Mouse (Mus musculus) thymus, adult 2 months (tissue): Measurements from ENCODE around the gene Mslnl. TPM values are rescaled to one million over a fixed set of nuclear protein-coding genes. Genes with fewer than 3 reads are reported as not detected.

Experiments used
- DNase-seq: peaks from one replicate; pipeline ENCODE4 v3.0.0; 2021
- H3K27ac ChIP-seq: fragments of 200-500 bp; 2 replicates; pipeline ENCODE4 v1.5.1; 2012; ENCODE audit warnings: low read length, control low read depth; ENCODE audit not compliant: control insufficient read depth, insufficient read depth
- H3K27me3 ChIP-seq: fragments of 200-500 bp; 2 replicates; pipeline ENCODE4 v1.6.1; 2012; ENCODE audit warnings: mild to moderate bottlenecking, low read length, moderate library complexity, mixed read lengths; ENCODE audit not compliant: control insufficient read depth, insufficient read depth
- H3K36me3 ChIP-seq: fragments of 200-500 bp; 2 replicates; pipeline ENCODE4 v1.6.1; 2012; ENCODE audit warnings: mild to moderate bottlenecking, low read length, moderate library complexity; ENCODE audit not compliant: control insufficient read depth, insufficient read depth
- H3K4me1 ChIP-seq: fragments of 200-500 bp; replicated peaks from 2 replicates; pipeline ENCODE4 v1.6.1; 2012; ENCODE audit warnings: low read length; ENCODE audit not compliant: control insufficient read depth, insufficient read depth
- H3K4me3 ChIP-seq: fragments of 200-500 bp; 2 replicates; pipeline ENCODE4 v1.5.1; 2012; ENCODE audit warnings: mild to moderate bottlenecking, low read length, control low read depth, moderate library complexity; ENCODE audit not compliant: control insufficient read depth, insufficient read depth
- CTCF ChIP-seq: fragments of 200-500 bp; IDR thresholded peaks from 2 replicates; pipeline ENCODE4 v1.5.1; 2012; ENCODE audit warnings: mild to moderate bottlenecking, control low read depth, low read length, moderate library complexity, borderline replicate concordance; ENCODE audit not compliant: control insufficient read depth, poor library complexity, insufficient read depth; ENCODE audit errors: extremely low read depth
- POLR2A ChIP-seq: fragments of 200-500 bp; IDR thresholded peaks from 2 replicates; pipeline ENCODE4 v1.6.1; 2012; ENCODE audit warnings: mild to moderate bottlenecking, low read length, control low read depth, moderate library complexity; ENCODE audit not compliant: control insufficient read depth, poor library complexity, insufficient read depth; ENCODE audit errors: extremely low read depth
- WGBS: fragments of 180-500 bp; shearing (Covaris S2); methylation state at CpG from one replicate; pipeline ENCODE4 v1.1.7; 2018; 5-methylcytosine and 5-hydroxymethylcytosine counted together
- polyA plus RNA-seq: library from polyadenylated mRNA; depleted of rRNA; stranded (reverse); fragments of >200 nt; gene quantifications from 2 replicates; pipeline ENCODE4 v1.2.3, GENCODE M21; 2012

The Mslnl gene
- polyA plus RNA-seq, 1 experiment = 0.69 TPM

DNA sequence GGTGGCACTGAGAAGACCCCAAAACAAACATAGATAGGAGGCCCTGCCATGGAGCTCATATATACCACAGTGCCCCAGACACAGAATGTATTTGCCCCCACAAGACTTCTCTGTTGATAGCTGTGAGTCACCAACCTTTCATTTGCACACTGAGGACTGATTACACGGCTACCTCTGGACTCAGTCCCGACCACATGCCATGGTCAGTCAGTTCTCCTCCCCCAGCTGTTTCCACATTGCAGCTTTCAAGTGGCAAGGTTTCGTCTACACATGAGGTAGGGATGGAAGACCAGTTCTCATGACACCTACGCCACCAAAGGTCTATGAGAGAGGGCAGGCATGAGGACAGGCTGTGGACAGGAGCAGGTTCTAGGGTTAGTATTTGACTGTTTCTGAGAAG lies 24.7 kb upstream of the Mslnl start:
- no peaks in the 10 kb centered on the region for H3K36me3 ChIP-seq
- WGBS = 78% methylated on average over 4 of the region's 4 CpGs
- peaks cover 2% of the 10 kb centered on the region; the same call in 1 of the 2 replicates for H3K27me3 ChIP-seq
- H3K4me1 ChIP-seq = no peaks in the 10 kb centered on the region
- no peak overlapping the region for H3K27ac ChIP-seq
- no peak for DNase-seq
- no peak for TF ChIP-seq POLR2A
- TF ChIP-seq CTCF = no peak
- H3K4me3 ChIP-seq = no peak overlapping the region

DNA sequence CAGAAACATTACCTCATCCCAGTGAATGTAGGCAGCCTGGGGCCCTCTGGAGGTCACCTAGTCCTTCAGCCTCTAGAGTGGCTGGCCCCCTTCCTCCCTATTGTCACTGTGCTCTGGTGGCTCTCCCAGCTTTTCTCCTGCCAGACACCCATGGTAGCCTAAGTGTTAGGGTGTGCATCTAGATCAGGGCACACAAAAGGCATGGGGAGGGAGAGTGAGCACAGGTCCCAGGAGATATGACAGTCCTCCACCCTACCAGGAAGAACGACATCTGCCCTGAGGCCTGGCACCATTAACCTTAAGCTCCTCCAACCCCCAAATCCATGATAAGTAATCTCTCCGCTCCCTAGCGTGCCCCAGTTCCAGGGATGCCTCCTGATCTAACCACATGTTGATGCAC lies 20.2 kb upstream of the Mslnl start:
- no peaks in the 10 kb centered on the region for H3K36me3 ChIP-seq
- DNase-seq = no peak
- peaks cover 2% of the 10 kb centered on the region; the same call in 1 of the 2 replicates for H3K27me3 ChIP-seq
- 64% methylated on average over 3 of the region's 3 CpGs for WGBS
- H3K4me1 ChIP-seq = no peaks in the 10 kb centered on the region
- no peak overlapping the region for H3K27ac ChIP-seq
- no peak overlapping the region for H3K4me3 ChIP-seq
- TF ChIP-seq POLR2A (no peak), CTCF (no peak)

DNA sequence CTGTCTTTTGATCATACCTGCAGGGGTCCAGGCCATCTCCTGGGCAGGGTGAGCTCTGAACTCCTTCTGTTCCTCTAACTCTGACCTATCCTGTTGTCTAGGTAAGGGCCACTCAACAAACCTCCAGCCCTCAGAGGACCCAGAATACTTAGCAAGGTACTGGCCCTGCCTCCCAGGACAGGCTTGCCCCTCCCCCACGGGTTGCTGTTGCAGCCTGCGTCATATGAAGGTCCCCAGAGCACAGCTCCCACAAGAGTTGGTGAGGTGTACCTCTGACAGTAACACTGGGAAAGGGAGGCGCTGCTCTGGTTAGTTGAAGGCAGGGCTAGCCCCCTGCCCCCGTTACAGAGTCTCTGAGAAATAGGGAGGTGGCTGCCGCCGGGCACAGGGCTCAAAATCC lies 19.7 kb upstream of the Mslnl start:
- Histone ChIP-seq H3K27me3 (peaks cover 2% of the 10 kb centered on the region; the same call in 1 of the 2 replicates), H3K4me1 (no peaks in the 10 kb centered on the region)
- WGBS = 11% methylated on average over 6 of the region's 6 CpGs

DNA sequence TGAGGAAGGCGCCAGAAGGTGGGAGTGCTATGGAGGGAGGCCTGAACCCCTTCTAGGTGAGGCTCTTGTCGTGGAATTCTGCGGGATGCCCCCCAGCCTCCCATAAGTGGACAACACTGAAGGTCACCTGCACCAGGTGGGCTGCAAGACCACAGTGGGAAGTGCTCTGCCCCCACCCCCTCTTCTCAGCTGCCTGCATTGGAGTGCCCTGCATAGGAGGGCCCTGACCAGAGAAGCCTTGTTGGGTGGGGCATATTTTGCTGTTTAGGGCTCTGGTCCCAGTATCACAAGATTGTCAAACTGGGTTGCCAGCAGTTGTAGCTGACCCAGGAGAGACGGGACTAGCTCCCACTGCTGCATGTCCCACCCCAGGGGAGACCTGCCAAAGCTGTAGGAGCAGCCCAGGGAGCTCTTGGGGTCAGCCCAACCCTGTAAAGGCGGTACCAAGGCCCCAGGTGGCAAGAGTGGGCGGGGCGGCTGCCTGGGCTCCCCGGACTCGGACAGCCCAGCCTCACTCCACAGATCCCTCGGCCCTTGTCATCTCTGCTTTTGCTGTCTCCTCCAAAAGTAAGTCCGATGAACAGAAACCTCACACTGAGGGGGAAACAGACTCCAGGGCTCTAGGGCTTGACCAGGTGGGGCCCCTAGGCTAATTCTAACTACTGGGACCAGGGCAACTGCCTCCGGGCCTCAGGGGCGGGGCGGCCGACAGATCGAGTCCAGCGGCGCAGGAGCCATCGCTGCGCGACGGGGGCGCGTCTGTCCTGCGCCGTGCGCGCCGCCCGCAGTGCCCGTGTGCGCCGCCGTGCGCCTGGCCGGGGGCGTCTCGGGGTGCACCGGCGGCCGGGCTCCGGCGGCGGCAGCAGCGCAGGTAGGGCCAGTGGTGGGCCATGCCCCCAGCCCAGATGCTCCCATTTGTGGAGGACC lies 18.9 kb upstream of the Mslnl start, which contains the start of gene Gng13:
TSS of gene Gng13 (plus strand) at position 461 of the 927 bp plus-strand sequence.
- Histone ChIP-seq H3K36me3 (no peaks in the 10 kb centered on the region), H3K27me3 (peaks cover 2% of the 10 kb centered on the region; the same call in 1 of the 2 replicates), H3K27ac (no peak within 1 kb of the TSS), H3K4me3 (no peak within 1 kb of the TSS), H3K4me1 (no peaks in the 10 kb centered on the region)
- TF ChIP-seq CTCF (no peak), POLR2A (no peak)
- DNase-seq = no peak
- WGBS = 4% methylated on average over 45 of the region's 45 CpGs

More for the DNA sequence above, 19.7 kb upstream of the Mslnl start:
- H3K4me3 ChIP-seq = no peak overlapping the region
- no peak for DNase-seq
- no peaks in the 10 kb centered on the region for H3K36me3 ChIP-seq
- no peak overlapping the region for H3K27ac ChIP-seq
- TF ChIP-seq CTCF (no peak), POLR2A (no peak)

DNA sequence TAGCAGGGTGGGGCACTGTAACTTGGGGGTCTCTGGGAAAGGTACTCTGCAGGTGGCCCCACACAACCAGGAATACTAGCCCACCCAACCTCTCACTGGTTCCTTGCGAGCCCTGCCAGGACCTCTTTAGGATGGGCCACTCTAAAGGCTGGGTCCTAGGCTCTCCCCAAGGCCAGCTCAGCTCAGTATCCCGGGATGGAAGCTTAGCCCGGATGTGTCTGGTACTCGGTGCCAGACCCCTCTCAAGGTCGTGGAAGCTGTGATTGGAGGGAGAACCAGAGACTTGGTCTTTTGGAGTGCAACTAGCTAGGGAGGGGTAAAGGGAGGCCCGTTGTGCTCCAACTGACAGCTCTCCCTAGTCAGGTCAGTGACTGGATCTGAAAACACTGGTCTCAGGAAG lies 18.2 kb upstream of the Mslnl start:
- Histone ChIP-seq H3K27me3 (peaks cover 2% of the 10 kb centered on the region; the same call in 1 of the 2 replicates), H3K4me3 (no peak overlapping the region)

DNA sequence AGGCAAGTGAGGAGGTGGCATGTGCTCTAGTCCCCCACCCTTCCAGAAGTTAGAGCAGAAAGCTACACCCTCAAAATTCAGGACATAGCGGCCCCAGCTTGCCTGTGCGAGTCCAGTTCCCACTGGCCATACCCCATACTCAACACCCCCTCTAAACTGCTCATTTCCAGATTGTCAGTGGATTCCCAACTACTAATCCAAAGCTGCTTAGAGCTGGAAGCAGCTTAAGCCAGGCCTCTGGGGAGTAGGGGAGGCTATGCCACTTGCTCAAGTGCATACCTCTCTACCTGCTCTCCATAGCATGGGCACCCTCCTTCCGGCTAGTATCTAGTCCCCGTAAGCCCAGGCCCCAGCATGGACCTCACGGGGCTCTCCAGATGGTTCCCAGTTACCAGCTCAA lies 14.4 kb upstream of the Mslnl start:
- no peak for TF ChIP-seq CTCF
- no peak for TF ChIP-seq POLR2A
- no peak for DNase-seq
- 98% methylated on average over 5 of the region's 5 CpGs for WGBS
- no peaks in the 10 kb centered on the region for H3K36me3 ChIP-seq
- H3K27ac ChIP-seq = no peak overlapping the region
- H3K27me3 ChIP-seq = no peaks in the 10 kb centered on the region
- H3K4me1 ChIP-seq = peaks cover 3% of the 10 kb centered on the region; the same call in 1 of the 2 replicates
- H3K4me3 ChIP-seq = no peak overlapping the region

More for the DNA sequence above, 18.2 kb upstream of the Mslnl start:
- Histone ChIP-seq H3K4me1 (no peaks in the 10 kb centered on the region), H3K36me3 (no peaks in the 10 kb centered on the region), H3K27ac (no peak overlapping the region)
- TF ChIP-seq POLR2A (no peak), CTCF (no peak)
- 24% methylated on average over 6 of the region's 6 CpGs for WGBS
- no peak for DNase-seq

DNA sequence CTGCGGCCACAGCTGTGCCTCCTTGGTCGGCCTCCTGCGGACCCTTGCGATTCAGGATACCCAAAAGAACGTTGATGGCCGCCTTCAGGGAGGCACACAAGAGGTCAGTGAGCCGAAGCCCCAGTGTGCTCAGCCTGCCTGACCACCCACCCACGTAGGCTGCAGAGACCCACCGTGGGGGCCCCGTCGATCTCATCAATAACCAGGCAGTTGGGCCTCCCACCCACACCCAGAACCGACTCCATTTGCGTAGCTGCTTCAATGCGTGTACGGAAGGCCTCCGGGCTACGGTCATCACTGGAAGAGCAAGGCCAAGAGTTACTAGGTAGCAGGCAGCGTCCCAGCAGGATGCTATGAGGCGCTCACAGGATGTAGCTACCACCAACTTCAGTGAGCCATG lies 12.4 kb upstream of the Mslnl start:
- TF ChIP-seq CTCF = no peak
- no peak for TF ChIP-seq POLR2A
- H3K4me3 ChIP-seq = no peak overlapping the region
- no peak overlapping the region for H3K27ac ChIP-seq
- H3K36me3 ChIP-seq = no peaks in the 10 kb centered on the region
- H3K27me3 ChIP-seq = no peaks in the 10 kb centered on the region
- 98% methylated on average over 19 of the region's 19 CpGs for WGBS
- peaks cover 16% of the 10 kb centered on the region for H3K4me1 ChIP-seq
- DNase-seq = no peak
